22 mouse cellular contexts compared by ENCODE assay signal in genomic region chr19:45158201-45158600, GRCm38 (mm10). TPM values are rescaled to one million over a fixed set of nuclear protein-coding genes. Genes with fewer than 3 reads are reported as not detected.
"Had no signal": no experiment of that assay in that cellular context is flagged by ENCODE, and none has a peak within 500 bp of the region (broad histone marks: within the 10 kb centered on the region; RNA-seq: fewer than 3 reads in every experiment).

No protein-coding gene starts in this region.

- H3K4me3 ChIP-seq: midbrain, embryonic 12.5 days; midbrain, embryonic 15.5 days; myocyte; neural tube, embryonic 13.5 days; neural tube, embryonic 15.5 days had no signal

- H3K36me3 ChIP-seq: midbrain, embryonic 12.5 days; midbrain, embryonic 15.5 days; neural tube, embryonic 13.5 days; neural tube, embryonic 15.5 days had no signal

- H3K4me1 ChIP-seq: neural tube, embryonic 15.5 days had no signal

- H3K9me3 ChIP-seq: midbrain, embryonic 12.5 days; midbrain, embryonic 15.5 days; neural tube, embryonic 13.5 days; neural tube, embryonic 15.5 days had no signal

- DNase-seq: lung, adult 18-20 months; lung, embryonic 14.5 days; lung, postnatal 10 days; lung, postnatal 4 days; retina, postnatal 1 day; right cerebral cortex, adult 18-20 months; right cerebral cortex, postnatal 25 days; right cerebral cortex, postnatal 4 days; spleen, adult 18-20 months; thymus, adult 18-20 months; thymus, postnatal 14 days; thymus, postnatal 36 days had no signal

- H3K4me2 ChIP-seq: lung, embryonic 14.5 days; midbrain, embryonic 12.5 days; midbrain, embryonic 15.5 days; neural tube, embryonic 13.5 days; neural tube, embryonic 15.5 days had no signal

- ATAC-seq: midbrain, embryonic 15.5 days had no signal

- H3K9ac ChIP-seq: liver, embryonic 14.5 days; lung, embryonic 14.5 days; midbrain, embryonic 12.5 days; midbrain, embryonic 15.5 days; neural tube, embryonic 13.5 days; neural tube, embryonic 15.5 days had no signal

- H3K27ac ChIP-seq: liver, embryonic 14.5 days; midbrain, embryonic 12.5 days; midbrain, embryonic 15.5 days; neural tube, embryonic 13.5 days; neural tube, embryonic 15.5 days had no signal

RNA-seq across cellular contexts. Expression of gene Tlx1, which starts 7.7 kb away (rescaled TPM):
- total RNA-seq: megakaryocyte, adult 5-6 weeks; megakaryocyte-erythroid progenitor cell, adult 5-6 weeks had no signal
- polyA plus RNA-seq: lung, embryonic 14.5 days; lung, embryonic 16.5 days; midbrain, embryonic 15.5 days; myocyte; small intestine, adult 2 months had no signal
